Mouse (Mus musculus): ENCODE data around the gene 6030468B19Rik.

6030468B19Rik gene

GRCm38 (mm10) chr11:117797511-117798159 lies at the start of gene 6030468B19Rik:
Gene 6030468B19Rik (plus strand): TSS chr11:117797660.
- no peak for DNase-seq (ENCODE audit: low spot score)

DNA sequence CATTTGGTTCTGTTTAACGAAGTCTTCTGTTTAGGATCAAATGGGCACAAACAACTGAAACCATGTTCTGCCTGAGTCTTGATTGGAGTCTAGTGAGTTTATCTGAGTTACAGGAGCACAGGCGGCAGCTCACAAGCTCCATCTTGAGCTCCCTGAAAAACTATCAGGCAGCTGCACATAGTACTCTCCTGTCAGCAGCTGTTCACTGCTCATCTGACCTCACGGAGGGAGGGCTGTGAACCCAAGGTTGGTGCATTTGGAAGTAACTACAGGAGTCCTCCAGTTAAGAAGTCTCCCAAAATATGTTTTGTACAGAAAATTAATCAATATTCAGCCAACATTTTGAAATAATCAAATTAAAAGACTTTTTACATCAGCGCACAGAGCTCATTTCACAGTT lies 48.8 kb upstream of the 6030468B19Rik start:
- DNase-seq (ENCODE audit: low spot score): no peak

- DNase-seq (ENCODE audit: low spot score): no peak
Observed at GRCm38 (mm10) chr11:117749414-117749813, 48.0 kb upstream of the 6030468B19Rik start.

DNA sequence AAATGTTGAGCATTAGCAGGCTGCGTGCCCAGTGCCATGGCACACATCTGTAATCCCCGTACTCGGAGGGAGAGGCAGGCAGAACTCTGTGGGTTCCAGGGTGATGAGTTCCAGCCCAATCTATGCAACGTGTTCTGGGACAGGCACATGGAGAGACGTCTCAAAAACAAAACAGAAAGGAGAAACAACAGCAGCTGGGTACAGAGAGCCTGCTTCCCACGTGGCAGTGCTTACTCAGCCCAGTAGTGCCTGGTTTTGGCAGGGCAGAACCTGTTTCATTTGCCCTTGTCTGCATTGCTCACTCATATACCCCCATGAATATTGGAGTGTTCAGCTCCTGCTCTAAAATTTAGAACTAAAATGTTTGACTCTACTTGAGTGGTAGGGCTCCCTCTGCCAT lies 45.9 kb upstream of the 6030468B19Rik start:
- DNase-seq (ENCODE audit: low spot score): no peak

- DNase-seq (ENCODE audit: low spot score): no peak
Observed at GRCm38 (mm10) chr11:117755891-117756290, 41.6 kb upstream of the 6030468B19Rik start.

DNA sequence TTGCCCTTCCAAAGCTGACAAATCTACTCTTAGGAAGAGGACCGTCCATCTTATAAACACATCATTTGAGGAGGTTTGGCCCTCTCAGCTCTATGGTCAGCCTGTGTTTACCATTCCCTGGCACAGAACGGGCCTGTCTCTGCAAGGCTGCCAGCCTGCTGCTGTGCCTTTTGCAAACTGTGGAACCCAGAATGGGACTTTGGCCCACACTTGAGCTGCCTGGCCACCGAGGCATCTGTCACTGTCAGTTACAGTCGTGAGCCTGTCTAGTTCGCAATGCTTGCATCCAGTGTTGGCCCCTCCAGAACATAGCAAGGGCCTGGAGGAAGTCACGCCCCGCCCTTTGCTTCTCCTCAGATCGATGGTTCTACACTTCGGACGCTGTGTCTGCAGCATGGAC lies 38.2 kb upstream of the 6030468B19Rik start:
- no peak for DNase-seq (ENCODE audit: low spot score)

DNA sequence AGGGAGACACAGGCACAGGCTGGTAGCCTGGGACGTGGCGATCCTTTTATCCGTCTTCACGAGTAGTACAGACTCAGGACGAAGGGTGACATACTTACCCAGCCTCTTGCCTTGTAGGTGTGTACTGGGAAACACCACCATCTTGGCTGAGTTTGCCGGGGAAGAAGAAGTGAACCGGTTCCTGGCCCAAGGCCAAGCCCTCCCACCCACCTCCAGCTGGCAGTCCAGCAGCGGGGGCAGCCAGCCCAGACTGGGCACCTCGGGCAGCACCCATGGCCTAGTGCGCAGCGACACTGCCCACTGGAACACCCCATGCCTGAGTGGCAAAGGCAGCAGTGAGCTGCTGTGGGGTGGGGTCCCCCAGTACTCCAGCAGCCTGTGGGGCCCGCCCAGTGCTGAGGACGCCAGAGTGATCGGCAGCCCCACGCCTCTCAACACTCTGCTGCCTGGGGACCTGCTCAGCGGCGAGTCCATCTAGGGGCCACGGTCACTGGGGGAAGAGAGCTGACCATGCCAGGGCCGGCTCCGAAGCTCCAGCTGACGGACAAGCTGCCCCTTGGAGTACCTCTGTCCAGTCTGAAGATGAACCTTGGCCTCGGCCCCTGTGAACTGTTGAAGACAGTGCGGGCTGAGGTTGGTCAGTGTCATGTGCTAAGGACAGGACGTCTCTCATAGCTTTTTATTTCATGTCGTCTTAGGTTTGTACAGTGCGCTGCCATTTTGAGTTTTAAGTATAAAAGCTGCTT lies 36.9 kb upstream of the 6030468B19Rik start:
- no peak for DNase-seq (ENCODE audit: low spot score)

GRCm38 (mm10) chr11:117761801-117762200 lies 35.7 kb upstream of the 6030468B19Rik start:
- DNase-seq (ENCODE audit: low spot score): no peak

DNA sequence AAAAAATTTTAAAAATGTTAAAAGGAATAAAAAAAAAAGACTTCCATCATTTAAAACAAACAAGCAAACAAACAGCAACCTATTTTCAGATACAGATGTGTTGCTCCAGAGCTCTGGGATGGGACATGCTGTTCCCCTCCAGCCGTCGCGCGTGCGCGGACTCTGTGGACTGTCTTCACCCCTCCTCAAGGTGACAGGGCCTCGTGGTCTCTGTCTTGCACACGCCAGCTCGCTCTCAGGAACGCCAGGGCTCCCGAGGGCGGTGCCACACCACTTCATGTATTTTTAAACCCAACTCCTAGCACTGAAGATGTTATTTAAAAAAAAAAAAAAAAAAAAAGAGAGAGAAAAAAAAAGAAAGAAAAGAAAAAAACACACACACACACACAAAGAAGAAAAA lies 35.2 kb upstream of the 6030468B19Rik start:
- DNase-seq (ENCODE audit: low spot score): no peak

GRCm38 (mm10) chr11:117764319-117764718 lies 33.1 kb upstream of the 6030468B19Rik start:
- no peak for DNase-seq (ENCODE audit: low spot score)

GRCm38 (mm10) chr11:117765361-117765760 lies 32.1 kb upstream of the 6030468B19Rik start:
- no peak for DNase-seq (ENCODE audit: low spot score)

GRCm38 (mm10) chr11:117766275-117766674 lies 31.2 kb upstream of the 6030468B19Rik start:
- DNase-seq (ENCODE audit: low spot score): no peak

DNA sequence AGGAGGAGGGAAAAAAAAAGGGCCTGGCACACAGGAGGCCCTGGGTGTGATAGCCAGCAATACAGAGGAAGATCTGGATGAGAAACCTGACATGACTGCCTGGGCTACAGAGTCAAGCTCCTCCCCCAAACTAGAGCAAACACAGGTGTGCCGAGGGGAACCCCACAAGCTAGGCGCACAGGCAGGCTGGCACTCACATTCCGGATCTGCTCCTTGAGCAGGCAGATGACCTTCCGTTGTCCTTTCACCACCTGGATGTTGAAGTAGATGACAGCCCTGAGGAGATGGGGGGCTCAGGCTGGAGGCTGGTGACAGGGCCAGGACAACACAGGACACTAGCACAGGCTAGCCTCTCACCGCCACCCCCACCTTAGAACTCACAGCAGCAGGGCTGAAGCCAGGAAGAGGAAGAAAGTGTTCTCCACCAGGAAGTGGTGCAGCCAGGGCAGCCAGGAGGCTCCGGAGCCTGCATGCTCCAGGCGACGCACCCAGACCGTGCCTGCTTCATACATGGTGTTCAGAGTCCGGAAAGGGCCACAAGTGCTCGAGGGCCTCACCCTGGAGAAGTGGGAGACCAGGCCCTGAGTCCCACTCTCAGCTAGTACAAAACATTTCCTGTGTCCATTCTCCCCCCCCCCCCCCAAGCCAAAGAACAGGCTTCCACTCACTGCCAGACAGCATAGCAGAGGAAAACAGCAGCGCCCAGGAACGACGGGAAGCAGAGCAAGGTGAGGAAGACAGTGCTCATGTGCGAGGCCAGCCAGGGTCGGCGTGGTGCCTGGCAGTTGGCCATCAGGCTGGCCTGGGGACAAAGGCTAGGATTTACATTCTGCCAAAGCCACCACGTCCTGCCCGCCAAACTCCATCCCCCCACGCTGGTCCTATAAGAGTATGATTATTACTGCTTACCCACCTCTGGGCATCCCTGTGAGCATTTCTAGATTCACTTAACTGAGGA lies 28.5 kb upstream of the 6030468B19Rik start:
- no peak for DNase-seq (ENCODE audit: low spot score)

DNA sequence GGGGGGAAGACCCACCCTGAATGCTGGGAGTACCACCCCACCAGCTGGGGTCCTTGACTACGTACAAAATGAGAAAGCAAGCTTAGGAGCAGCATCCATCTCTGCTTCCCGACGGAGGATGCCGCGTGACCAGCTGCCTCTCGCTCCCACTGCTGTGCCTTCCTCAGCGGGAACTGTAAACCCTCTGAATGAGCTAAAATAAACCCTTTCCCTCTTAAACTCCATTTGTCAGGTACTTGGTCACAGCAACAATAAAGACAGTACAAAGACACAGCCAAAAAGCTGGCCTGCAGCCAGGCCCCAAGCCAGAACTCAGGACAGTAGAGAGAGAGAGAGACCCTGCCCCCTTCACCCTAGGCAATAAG lies 27.8 kb upstream of the 6030468B19Rik start:
- no peak for DNase-seq (ENCODE audit: low spot score)

GRCm38 (mm10) chr11:117770407-117770806 lies 27.1 kb upstream of the 6030468B19Rik start:
- no peak for DNase-seq (ENCODE audit: low spot score)

GRCm38 (mm10) chr11:117772352-117772751 lies 25.1 kb upstream of the 6030468B19Rik start:
- DNase-seq (ENCODE audit: low spot score): no peak

GRCm38 (mm10) chr11:117774925-117775324 lies 22.5 kb upstream of the 6030468B19Rik start:
- DNase-seq (ENCODE audit: low spot score): no peak

- DNase-seq (ENCODE audit: low spot score): no peak
Observed at GRCm38 (mm10) chr11:117775540-117775939, 21.9 kb upstream of the 6030468B19Rik start.

- no peak for DNase-seq (ENCODE audit: low spot score)
Observed at GRCm38 (mm10) chr11:117776085-117776792, 21.2 kb upstream of the 6030468B19Rik start.

DNA sequence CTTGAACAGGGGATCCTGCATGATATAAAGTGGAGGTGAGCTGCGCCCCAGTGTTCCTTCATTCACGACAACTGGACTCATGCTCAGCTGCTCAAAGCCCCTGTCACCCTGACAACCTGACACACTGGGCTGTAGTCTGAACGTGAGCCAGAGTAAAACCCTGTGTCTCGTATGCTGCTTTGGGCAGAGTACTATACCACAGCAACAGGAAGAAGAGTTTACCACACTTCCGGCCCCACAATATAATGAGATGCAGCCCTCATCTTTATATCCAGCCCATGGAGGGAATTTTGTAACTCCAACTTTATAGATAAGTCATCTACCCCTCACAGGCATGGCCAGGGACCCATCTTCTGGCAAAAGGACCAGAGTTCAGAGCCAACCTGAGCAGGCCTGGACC lies 20.3 kb upstream of the 6030468B19Rik start:
- no peak for DNase-seq (ENCODE audit: low spot score)

GRCm38 (mm10) chr11:117778031-117778430 lies 19.4 kb upstream of the 6030468B19Rik start:
- DNase-seq (ENCODE audit: low spot score): no peak

Measured in ovary, postnatal 14 days (tissue).